Mouse (Mus musculus): ENCODE measurements around the gene Cdh20.

Cdh20 gene

GRCm38 (mm10) chr1:105041668-105042067 is 273.3 kb downstream of the Cdh20 start:
- no peak for DNase-seq (ENCODE audit: low read depth, low spot score)

Measured in WW6 (cell line).